ENCODE assay signal across 8 mouse cellular contexts in the genomic region with DNA sequence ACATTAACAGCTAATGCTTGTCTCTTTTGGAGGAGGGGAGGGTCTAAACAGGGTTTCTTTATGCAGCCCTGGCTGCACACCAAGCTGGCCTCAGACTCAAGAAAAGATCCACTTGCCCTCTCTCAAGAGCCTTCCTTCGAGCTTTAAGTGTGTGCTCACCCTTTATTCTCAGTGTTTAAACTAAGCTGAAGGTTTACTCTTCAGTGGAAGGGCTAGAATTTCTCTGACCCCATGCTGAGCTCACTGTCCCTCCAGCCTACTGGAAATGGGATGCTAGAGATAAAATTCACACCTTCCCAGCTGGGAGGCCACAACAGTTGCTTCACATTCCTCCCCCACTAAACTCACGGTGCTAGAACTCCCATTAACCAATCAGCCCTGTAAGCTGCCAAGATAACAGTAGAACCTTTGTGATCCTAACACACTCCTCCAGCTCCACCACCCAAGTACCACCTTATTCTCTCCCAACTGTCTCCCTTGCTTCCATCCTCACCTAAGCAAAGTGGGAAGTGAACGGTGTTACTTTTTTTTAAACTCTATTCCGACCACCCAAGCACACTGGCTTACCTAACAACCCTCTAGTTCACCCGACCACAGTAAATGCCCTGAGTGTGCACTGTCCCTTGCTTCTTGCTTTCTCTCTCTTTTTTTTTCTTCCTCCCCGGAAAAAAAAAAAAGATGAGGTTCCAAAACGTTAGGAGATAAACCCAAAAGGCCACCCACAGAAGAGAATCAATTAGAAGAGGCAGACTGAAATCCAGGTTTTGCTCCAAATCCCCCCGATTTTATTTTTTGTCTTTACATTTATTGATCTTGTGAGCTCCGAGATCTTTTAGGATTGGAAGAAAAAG. TPM values are rescaled to one million over a fixed set of nuclear protein-coding genes. Genes with fewer than 3 reads are reported as not detected.
DNase-seq lines count a peak whose midpoint lies in the region; ATAC-seq and TF ChIP-seq lines count a peak whose summit lies in the region.

No protein-coding gene starts in this region.

- TF ChIP-seq CTCF in bone marrow macrophage, adult 2 months (IDR thresholded peaks at IDR 0.05; ENCODE audit: low read depth, low read length) = no peak

- no peaks in the 10 kb centered on the region for H3K4me1 ChIP-seq in heart, embryonic 14.5 days (ENCODE audit: control insufficient read depth in 2 of 2, insufficient read depth in 2 of 2, low read length in 2 of 2)
- H3K4me1 ChIP-seq in bone marrow macrophage, adult 2 months (ENCODE audit: control insufficient read depth, insufficient read depth, low read length) = peaks cover 7% of the 10 kb centered on the region; the same call in 1 of the 2 replicates
- 0 out of 2 replicates have a peak, but pooled peaks cover 7% of the 10 kb centered on the region for H3K4me1 ChIP-seq in hindbrain, embryonic 15.5 days (replicated peaks)
- 0 out of 2 replicates have a peak, but pooled peaks cover 3% of the 10 kb centered on the region for H3K4me1 ChIP-seq in midbrain, embryonic 12.5 days

- DNase-seq in heart, adult 18-20 months = no peak
- DNase-seq in ovary, postnatal 10 days (ENCODE audit: low spot score) = no peak
- no peak for DNase-seq in gastrocnemius, adult 18-20 months (ENCODE audit: low spot score)
- no peak for DNase-seq in urinary bladder, postnatal 25 days (ENCODE audit: low spot score)

- 18% methylated on average over 9 of the region's 9 CpGs for whole genome bisulfite sequencing in heart, embryonic 14.5 days
- WGBS in hindbrain, embryonic 15.5 days = 25% methylated on average over 9 of the region's 9 CpGs
- WGBS in midbrain, embryonic 12.5 days = 20% methylated on average over 9 of the region's 9 CpGs

- H3K27me3 ChIP-seq in heart, embryonic 14.5 days (ENCODE audit: control insufficient read depth, insufficient read depth, low read length) = no peaks in the 10 kb centered on the region
- H3K27me3 ChIP-seq in hindbrain, embryonic 15.5 days = no peaks in the 10 kb centered on the region
- no peaks in the 10 kb centered on the region for H3K27me3 ChIP-seq in midbrain, embryonic 12.5 days

- 0 out of 2 replicates have a peak overlapping the region, but pooled peaks have one; percentile 8 for H3K9ac ChIP-seq in heart, embryonic 14.5 days (ENCODE audit: low read length)
- peak overlapping the region; percentile 72 for H3K9ac ChIP-seq in hindbrain, embryonic 15.5 days
- peak overlapping the region; percentile 83; the same call in 1 of the 2 replicates for H3K9ac ChIP-seq in midbrain, embryonic 12.5 days (replicated peaks)

- H3K36me3 ChIP-seq in heart, embryonic 14.5 days (ENCODE audit: control insufficient read depth, insufficient read depth, low read length) = no peaks in the 10 kb centered on the region
- H3K36me3 ChIP-seq in hindbrain, embryonic 15.5 days = no peaks in the 10 kb centered on the region
- no peaks in the 10 kb centered on the region for H3K36me3 ChIP-seq in midbrain, embryonic 12.5 days

- TF ChIP-seq POLR2A in bone marrow macrophage, adult 2 months (IDR thresholded peaks at IDR 0.05; ENCODE audit: borderline replicate concordance, low read depth, low read length) = no peak

- H3K27ac ChIP-seq in heart, embryonic 14.5 days (replicated peaks in 1 of 2; ENCODE audit: control insufficient read depth in 1 of 2, insufficient read depth in 1 of 2, low read depth in 2 of 2, low read length in 2 of 2) = no peak overlapping the region
- no peak overlapping the region for H3K27ac ChIP-seq in bone marrow macrophage, adult 2 months (ENCODE audit: insufficient read depth, low read depth, low read length)
- peak overlapping the region; percentile 93 for H3K27ac ChIP-seq in hindbrain, embryonic 15.5 days (replicated peaks)
- H3K27ac ChIP-seq in midbrain, embryonic 12.5 days (replicated peaks) = no peak overlapping the region

- H3K4me2 ChIP-seq in heart, embryonic 14.5 days (ENCODE audit: low read length) = peak overlapping the region; percentile 67
- peak overlapping the region; percentile 51 for H3K4me2 ChIP-seq in hindbrain, embryonic 15.5 days
- H3K4me2 ChIP-seq in midbrain, embryonic 12.5 days (replicated peaks) = peak overlapping the region; percentile 50

- peak overlapping the region; percentile 60 to 70; a peak in 3 of 4 replicates for H3K4me3 ChIP-seq in heart, embryonic 14.5 days (ENCODE audit: control insufficient read depth in 1 of 2, insufficient read depth in 1 of 2, low read depth in 1 of 2, low read length in 2 of 2)
- peak overlapping the region; percentile 77 for H3K4me3 ChIP-seq in bone marrow macrophage, adult 2 months (ENCODE audit: insufficient read depth, low read length)
- peak overlapping the region; percentile 71 for H3K4me3 ChIP-seq in hindbrain, embryonic 15.5 days
- H3K4me3 ChIP-seq in midbrain, embryonic 12.5 days = peak overlapping the region; percentile 69

- no peaks in the 10 kb centered on the region for H3K9me3 ChIP-seq in heart, embryonic 14.5 days (ENCODE audit: control insufficient read depth, low read length)
- no peaks in the 10 kb centered on the region for H3K9me3 ChIP-seq in hindbrain, embryonic 15.5 days
- H3K9me3 ChIP-seq in midbrain, embryonic 12.5 days = no peaks in the 10 kb centered on the region

- no peak for ATAC-seq in heart, embryonic 14.5 days (ENCODE audit: insufficient number of reproducible peaks, insufficient read depth, low FRiP score, low read depth)
- no peak for ATAC-seq in hindbrain, embryonic 15.5 days (ENCODE audit: low FRiP score, low read depth)
- no peak for ATAC-seq in midbrain, embryonic 12.5 days (ENCODE audit: low FRiP score, low read depth)

RNA-seq across cellular contexts. Expression of a gene that starts 2.0 kb away (rescaled TPM):
- 57.9 and 60.8 TPM in 2 replicates for polyA plus RNA-seq in heart, embryonic 14.5 days (2014; fragmentation: Nextera tagmentation; extraction: Ambion mirVana)
- 10 to 100 TPM; 39.6 to 56.5 TPM for total RNA-seq in heart, adult 18-20 months (2021)
- 37.8 and 53.1 TPM in 2 replicates for polyA plus RNA-seq in bone marrow macrophage, adult 2 months (2012; ENCODE audit: insufficient read depth, insufficient read length, missing spikeins)
- polyA plus RNA-seq in hindbrain, embryonic 15.5 days (2015; fragmentation: Nextera tagmentation; extraction: Ambion mirVana) = 138 and 142 TPM in 2 replicates
- 102 and 112 TPM in 2 replicates for polyA plus RNA-seq in midbrain, embryonic 12.5 days (2016; fragmentation: Nextera tagmentation; extraction: Ambion mirVana)
- total RNA-seq in gastrocnemius, adult 18-20 months (2021) = 10 to 100 TPM; 65.2 to 78.9 TPM

Comparison
In these comparisons a context has a peak if more than half of its experiments do, and no peak if none do; other contexts are left out.
1. H3K9ac ChIP-seq: peak in every context shown above with its lines; median percentile 83 in midbrain, embryonic 12.5 days; 72 in hindbrain, embryonic 15.5 days; 8 in heart, embryonic 14.5 days.